Mouse (Mus musculus) hindbrain, embryonic 14.5 days (tissue): ENCODE measurements around the gene Gon7. TPM values are rescaled to one million over a fixed set of nuclear protein-coding genes. Genes with fewer than 3 reads are reported as not detected.

Experiments used
- ATAC-seq: fragments of 200-750 bp; cut with Nextera tagmentation; 2 replicates; pipeline ENCODE4 v1.8.0; 2017; ENCODE audit warnings: moderate number of reproducible peaks, mild to moderate bottlenecking, moderate TSS enrichment, moderate library complexity; ENCODE audit not compliant: low FRiP score
- DNase-seq: peaks from one replicate; pipeline ENCODE4 v3.0.0-alpha.2; 2015; ENCODE audit warnings: low spot score
- H3K27ac ChIP-seq: fragments of 300-500 bp; sonication (generic); 2 replicates; pipeline ENCODE4 v1.5.1; 2014; ENCODE audit warnings: mild to moderate bottlenecking, moderate library complexity
- H3K27me3 ChIP-seq: fragments of 300-500 bp; sonication (generic); 2 replicates; pipeline ENCODE4 v1.6.1; 2014; ENCODE audit warnings: mild to moderate bottlenecking, low read length, mixed read lengths; ENCODE audit not compliant: control insufficient read depth, insufficient read depth
- H3K36me3 ChIP-seq: fragments of 300-500 bp; sonication (generic); replicated peaks from 2 replicates; pipeline ENCODE4 v1.6.1; 2014; ENCODE audit not compliant: control insufficient read depth, insufficient read depth
- H3K4me1 ChIP-seq: fragments of 300-500 bp; sonication (generic); replicated peaks from 2 replicates; pipeline ENCODE4 v1.6.1; 2014; ENCODE audit warnings: antibody characterized with exemption, low read length, mixed read lengths; ENCODE audit not compliant: control insufficient read depth, insufficient read depth
- H3K4me2 ChIP-seq: fragments of 300-500 bp; sonication (generic); replicated peaks from 2 replicates; pipeline ENCODE4 v1.6.1; 2014; ENCODE audit warnings: mild to moderate bottlenecking, moderate library complexity
- H3K4me3 ChIP-seq: fragments of 300-500 bp; sonication (generic); replicated peaks from 2 replicates; pipeline ENCODE4 v1.5.1; 2014; ENCODE audit warnings: mild to moderate bottlenecking, low read length
- H3K9ac ChIP-seq: fragments of 300-500 bp; sonication (generic); 2 replicates; pipeline ENCODE4 v1.6.1; 2014
- H3K9me3 ChIP-seq: fragments of 300-500 bp; sonication (generic); 2 replicates; pipeline ENCODE4 v1.6.1; 2016; ENCODE audit warnings: low read length; ENCODE audit not compliant: control insufficient read depth
- WGBS: fragments of 180-500 bp; shearing (Covaris S2); extraction: QIAGEN DNeasy Blood & Tissue Kit; methylation state at CpG from one replicate; pipeline ENCODE4 v1.1.7; 2014; 5-methylcytosine and 5-hydroxymethylcytosine counted together
- polyA plus RNA-seq: library from polyadenylated mRNA; unstranded; fragments of >200 nt; fragmentation: Nextera tagmentation; extraction: Ambion mirVana; gene quantifications from 2 replicates; pipeline ENCODE4 v1.2.1, GENCODE M21; 2014

Gon7 gene
- polyA plus RNA-seq, 1 experiment from 2014 or later, result 45.7 TPM

DNA sequence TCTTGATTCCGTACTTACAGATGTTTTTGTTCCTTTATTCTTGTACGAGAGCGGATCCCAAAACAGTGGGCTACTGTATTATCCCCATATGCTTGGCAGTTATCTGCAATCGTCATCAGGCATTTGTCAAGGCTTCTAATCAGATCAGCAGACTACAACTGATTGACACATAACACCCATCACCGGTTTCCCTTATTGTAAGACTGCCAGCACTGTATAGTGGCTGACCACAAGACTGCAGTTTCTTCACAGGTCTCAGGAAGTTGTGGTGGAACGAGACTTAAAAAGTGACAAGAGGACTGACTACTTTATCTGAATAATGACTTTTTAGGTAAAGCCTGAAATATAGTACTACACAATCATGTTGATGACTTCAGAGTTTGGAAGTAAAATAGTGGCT lies 12.8 kb downstream of the Gon7 start:
- peak overlapping the region; percentile 86 for H3K4me2 ChIP-seq

DNA sequence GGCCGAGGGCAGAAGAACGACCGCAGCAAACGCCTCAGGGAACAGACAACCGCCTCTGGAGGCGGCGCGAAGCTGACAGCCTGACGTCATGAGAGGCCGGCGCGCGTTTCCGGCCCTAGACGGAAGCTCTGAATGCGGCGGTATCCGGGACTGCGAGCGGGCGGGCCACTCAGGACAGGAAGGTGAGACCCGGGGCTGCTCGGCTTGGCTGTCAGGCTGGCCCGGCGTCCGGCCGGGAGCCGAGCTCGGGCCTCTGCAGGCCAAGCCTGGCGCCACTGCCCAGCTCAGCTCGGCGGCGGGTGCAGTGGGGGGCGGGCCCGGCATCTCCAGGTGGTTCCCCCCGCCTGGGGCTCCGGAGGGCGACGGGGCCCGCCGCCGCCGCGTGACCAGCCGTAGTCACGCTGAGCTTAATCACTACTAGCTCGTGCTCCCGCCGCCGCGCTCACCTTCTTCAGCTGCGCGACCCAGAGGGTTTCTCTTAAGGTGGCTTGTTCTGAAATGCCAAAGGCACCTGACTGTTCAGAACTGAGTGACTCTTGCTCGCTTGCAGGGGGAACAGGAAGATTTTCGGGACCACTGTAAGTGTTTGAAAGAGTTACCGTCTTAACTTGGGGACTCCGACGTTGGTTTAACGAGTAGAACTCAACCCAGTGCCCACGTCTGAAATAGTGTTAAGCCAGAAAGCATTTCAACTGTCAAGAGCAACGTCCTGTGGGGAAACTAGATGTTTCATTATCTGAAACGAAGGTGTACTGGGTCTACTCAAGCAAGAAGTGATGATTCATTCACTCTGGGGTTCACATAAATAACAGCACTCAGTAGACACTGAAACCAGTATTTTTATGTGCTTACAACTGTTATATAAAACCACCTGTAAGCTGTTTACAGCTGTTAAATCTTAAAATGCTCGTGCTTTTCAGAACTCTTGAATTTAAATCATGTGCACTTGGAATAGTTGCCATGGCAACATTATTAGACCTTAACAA lies 13.7 kb downstream of the Gon7 start, which contains the start of the genes Moap1 and Tmem251:
Moap1 (minus strand) TSS at position 73 of the 986 bp plus-strand sequence.
Tmem251 (plus strand) TSS at position 174 of the 986 bp plus-strand sequence.
- Histone ChIP-seq H3K4me1 (peaks cover 22% of the 10 kb centered on the region), H3K36me3 (peaks cover 18% of the 10 kb centered on the region), H3K9ac (peak within 1 kb of the TSS; percentile 85), H3K4me2 (peak within 1 kb of the TSS; percentile 86), H3K27ac (peak within 1 kb of the TSS; percentile 92), H3K4me3 (peak within 1 kb of the TSS; percentile 92), H3K9me3 (no peaks in the 10 kb centered on the region), H3K27me3 (no peaks in the 10 kb centered on the region)
- peak; percentile 97 for ATAC-seq
- peak; percentile 89 for DNase-seq
- under 1% methylated on average over 63 of the region's 63 CpGs for WGBS

More for the DNA sequence above, 12.8 kb downstream of the Gon7 start:
- peaks cover 23% of the 10 kb centered on the region for H3K36me3 ChIP-seq
- no peak for ATAC-seq
- H3K27me3 ChIP-seq, result no peaks in the 10 kb centered on the region
- peaks cover 22% of the 10 kb centered on the region for H3K4me1 ChIP-seq
- no peak overlapping the region for H3K27ac ChIP-seq
- peak overlapping the region; percentile 13; the same call in 1 of the 2 replicates for H3K9ac ChIP-seq
- no peaks in the 10 kb centered on the region for H3K9me3 ChIP-seq
- WGBS, result 63% methylated on average over 6 of the region's 6 CpGs
- no peak for DNase-seq
- H3K4me3 ChIP-seq, result no peak overlapping the region; the same call in 1 of the 2 replicates

DNA sequence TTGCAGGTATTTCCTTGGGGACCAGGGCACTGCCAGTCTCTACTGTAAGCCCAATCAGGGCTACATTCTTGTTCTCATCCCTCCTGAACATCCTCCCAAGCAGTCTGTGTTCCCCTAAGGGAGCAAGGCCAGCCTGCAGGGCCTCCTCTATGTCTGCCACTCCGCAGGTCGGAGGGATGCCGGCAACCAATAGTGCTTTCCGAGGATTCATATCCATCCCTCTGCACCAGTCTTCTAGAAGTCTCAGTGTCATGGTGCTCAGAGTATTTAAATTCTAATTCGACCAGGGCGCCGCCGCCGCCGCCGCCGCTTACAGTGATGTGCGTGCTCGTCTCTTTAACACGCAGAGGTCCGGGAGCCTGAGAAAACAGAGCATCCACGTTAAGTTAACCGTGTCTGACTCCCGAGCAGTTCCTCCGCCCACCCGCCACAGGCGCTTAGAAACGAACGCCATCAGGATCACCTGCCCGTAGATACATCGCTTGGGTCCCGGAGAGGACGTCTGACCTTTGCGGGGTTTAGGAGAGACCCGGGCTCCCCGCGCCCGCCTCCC lies 14.5 kb downstream of the Gon7 start:
- H3K4me2 ChIP-seq, result peak overlapping the region; percentile 86
- under 1% methylated on average over 33 of the region's 33 CpGs for WGBS
- peaks cover 22% of the 10 kb centered on the region for H3K4me1 ChIP-seq
- H3K9me3 ChIP-seq, result no peaks in the 10 kb centered on the region
- peak overlapping the region; percentile 92 for H3K27ac ChIP-seq
- DNase-seq (no peak), ATAC-seq (peak; percentile 80)
- H3K27me3 ChIP-seq, result no peaks in the 10 kb centered on the region
- H3K4me3 ChIP-seq, result peak overlapping the region; percentile 92
- peak overlapping the region; percentile 85 for H3K9ac ChIP-seq
- H3K36me3 ChIP-seq, result peaks cover 11% of the 10 kb centered on the region

DNA sequence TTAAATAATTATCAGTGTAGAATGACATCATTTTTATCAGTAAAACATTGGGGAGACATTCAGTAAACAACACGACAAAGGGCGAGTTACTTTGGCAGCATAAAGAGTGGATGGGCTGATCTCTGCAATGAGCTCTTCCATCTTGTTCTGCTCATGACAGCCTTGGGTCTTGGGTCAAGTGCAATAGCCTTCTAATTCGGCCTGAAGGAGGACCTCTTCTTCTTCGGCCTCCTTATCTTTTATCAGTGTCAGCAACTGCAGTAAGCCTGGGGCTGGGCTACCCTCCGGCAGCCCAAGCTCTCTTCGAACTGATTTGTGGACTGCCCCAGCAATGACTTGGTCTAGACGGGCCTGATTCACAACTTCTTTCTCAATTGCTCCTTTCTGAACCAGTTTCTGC lies 15.5 kb downstream of the Gon7 start:
- WGBS, result 88% methylated on average over 7 of the region's 7 CpGs
- Histone ChIP-seq H3K4me2 (peak overlapping the region; percentile 86), H3K27ac (no peak overlapping the region), H3K36me3 (peaks cover 6% of the 10 kb centered on the region; the same call in 1 of the 2 replicates), H3K27me3 (no peaks in the 10 kb centered on the region), H3K9ac (peak overlapping the region; percentile 85), H3K9me3 (no peaks in the 10 kb centered on the region), H3K4me1 (peaks cover 22% of the 10 kb centered on the region), H3K4me3 (peak overlapping the region; percentile 92; the same call in 1 of the 2 replicates)
- no peak for ATAC-seq
- no peak for DNase-seq

DNA sequence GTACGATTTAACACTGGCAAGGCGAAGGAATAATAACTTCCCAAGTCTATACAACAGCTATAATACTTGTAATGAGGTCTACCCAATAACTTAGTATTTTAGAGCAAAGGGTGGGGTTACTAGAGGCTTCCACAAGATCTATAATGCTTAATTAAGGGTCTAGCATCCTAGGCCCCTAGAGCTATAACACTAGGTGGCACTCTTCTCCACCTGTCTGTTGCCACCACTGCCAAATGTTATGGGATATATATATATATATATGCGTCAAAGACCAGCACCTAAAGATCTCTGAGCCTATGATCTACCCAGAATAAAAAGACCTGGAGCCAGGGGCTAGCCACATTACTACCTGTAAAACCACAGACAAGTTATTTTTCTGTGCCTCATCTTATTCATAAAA lies 17.3 kb downstream of the Gon7 start:
- Histone ChIP-seq H3K4me3 (no peak overlapping the region), H3K4me1 (peaks cover 22% of the 10 kb centered on the region), H3K9me3 (no peaks in the 10 kb centered on the region), H3K27ac (no peak overlapping the region), H3K4me2 (no peak overlapping the region), H3K9ac (no peak overlapping the region), H3K27me3 (no peaks in the 10 kb centered on the region), H3K36me3 (peaks cover 6% of the 10 kb centered on the region; the same call in 1 of the 2 replicates)
- DNase-seq (peak; percentile 44), ATAC-seq (no peak)
- WGBS, result 69% methylated on average over 3 of the region's 3 CpGs

DNA sequence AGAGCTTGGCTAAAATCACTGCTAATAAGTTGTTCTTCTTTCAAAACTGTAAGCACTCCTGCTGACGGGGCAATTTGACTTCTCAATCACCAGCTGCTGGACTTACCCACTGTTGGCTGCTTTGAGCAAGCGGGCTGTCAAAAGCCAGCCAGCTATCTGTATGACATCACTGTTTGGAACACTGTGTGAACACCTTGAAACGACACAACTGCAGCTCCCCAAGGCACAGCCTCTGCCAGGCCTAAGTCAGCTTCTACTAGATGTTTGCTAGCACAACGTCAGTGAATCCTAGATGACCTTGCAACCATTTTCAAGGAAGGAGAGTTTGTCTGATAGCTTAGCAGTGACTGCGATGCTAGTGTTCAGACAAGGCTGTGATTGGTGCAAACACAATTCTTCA lies 18.5 kb downstream of the Gon7 start:
- Histone ChIP-seq H3K27ac (no peak overlapping the region), H3K27me3 (no peaks in the 10 kb centered on the region), H3K4me3 (no peak overlapping the region), H3K36me3 (peaks cover 6% of the 10 kb centered on the region; the same call in 1 of the 2 replicates), H3K4me2 (no peak overlapping the region), H3K9me3 (no peaks in the 10 kb centered on the region), H3K9ac (no peak overlapping the region), H3K4me1 (peaks cover 13% of the 10 kb centered on the region)
- DNase-seq (no peak), ATAC-seq (no peak)
- 83% methylated on average over 5 of the region's 5 CpGs for WGBS

DNA sequence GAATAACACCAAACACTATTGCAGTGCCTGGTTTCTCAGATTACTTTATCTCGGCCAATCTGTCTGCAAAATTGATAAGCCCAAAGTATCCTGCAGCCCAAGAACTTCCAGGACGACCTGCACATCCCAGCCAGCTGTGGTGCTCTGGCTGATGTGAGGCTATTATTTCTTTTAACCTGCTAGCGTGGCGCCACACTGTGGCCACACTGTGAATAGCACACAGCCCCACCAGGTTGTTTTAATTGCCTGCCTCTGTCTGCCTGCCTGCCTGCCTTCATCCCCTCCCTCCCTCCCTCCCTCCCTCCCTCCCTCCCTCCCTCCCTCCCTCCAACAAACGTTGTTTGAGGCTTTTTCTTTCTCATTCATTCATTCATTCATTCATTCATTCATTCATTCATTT lies 24.2 kb downstream of the Gon7 start:
- Histone ChIP-seq H3K9ac (no peak overlapping the region), H3K4me3 (no peak overlapping the region), H3K9me3 (no peaks in the 10 kb centered on the region), H3K27me3 (no peaks in the 10 kb centered on the region), H3K36me3 (no peaks in the 10 kb centered on the region), H3K4me1 (peaks cover 13% of the 10 kb centered on the region), H3K4me2 (no peak overlapping the region), H3K27ac (no peak overlapping the region)
- 12% methylated on average over 5 of the region's 5 CpGs for WGBS
- ATAC-seq (no peak), DNase-seq (peak; percentile 57)

DNA sequence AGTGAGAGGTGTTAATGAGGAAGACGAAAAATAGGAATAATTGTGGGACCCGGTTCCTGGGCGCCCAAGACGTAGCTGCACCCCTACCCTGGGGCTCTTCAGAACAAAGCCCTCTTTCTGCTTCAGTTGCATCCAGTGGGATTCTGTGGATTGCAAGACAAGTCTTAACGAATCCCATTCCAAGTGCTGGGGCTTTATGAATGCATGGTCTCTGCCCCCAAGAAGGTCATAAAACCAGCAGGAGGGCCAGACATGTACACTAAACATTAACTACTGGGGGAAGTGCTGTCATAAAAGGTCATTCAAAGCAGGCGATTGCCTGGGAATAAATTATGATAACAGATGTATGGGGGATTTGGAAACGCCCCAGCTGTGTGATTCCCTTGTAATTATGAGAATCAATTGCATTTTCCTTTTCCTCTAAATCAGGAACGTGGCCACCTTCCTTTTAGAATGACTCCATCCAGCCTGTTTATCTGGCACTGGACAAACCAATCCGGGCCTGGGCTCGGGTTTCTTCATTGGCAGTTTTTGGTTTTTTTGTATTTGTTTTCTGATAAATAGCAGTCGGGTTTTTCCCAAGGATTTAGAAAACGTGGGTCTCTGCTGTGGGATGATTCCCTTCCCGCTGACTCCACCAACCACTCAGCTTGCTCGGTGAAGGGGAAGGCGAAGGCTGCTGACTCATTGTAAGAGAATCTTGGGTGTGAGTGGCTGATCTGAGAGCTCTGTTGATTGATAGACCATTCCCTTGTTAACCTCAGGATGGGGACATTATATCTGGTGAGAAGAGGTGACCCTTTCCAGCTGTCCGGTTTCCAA lies 26.6 kb downstream of the Gon7 start:
- ATAC-seq (peak; percentile 58), DNase-seq (peak; percentile 32)
- H3K9ac ChIP-seq, result peak overlapping the region; percentile 18; the same call in 1 of the 2 replicates
- H3K36me3 ChIP-seq, result no peaks in the 10 kb centered on the region
- peaks cover 13% of the 10 kb centered on the region for H3K4me1 ChIP-seq
- no peaks in the 10 kb centered on the region for H3K27me3 ChIP-seq
- H3K9me3 ChIP-seq, result no peaks in the 10 kb centered on the region
- peak overlapping the region; percentile 88 for H3K27ac ChIP-seq
- H3K4me2 ChIP-seq, result peak overlapping the region; percentile 45
- 24% methylated on average over 16 of the region's 16 CpGs for WGBS
- H3K4me3 ChIP-seq, result no peak overlapping the region; the same call in 1 of the 2 replicates
